ENCODE assay signal across 9 mouse cellular contexts in genomic region chr3:52088458-52089341, GRCm38 (mm10). TPM values are rescaled to one million over a fixed set of nuclear protein-coding genes. Genes with fewer than 3 reads are reported as not detected.
DNase-seq lines count a peak whose midpoint lies in the region; ATAC-seq and TF ChIP-seq lines count a peak whose summit lies in the region.
"Had no signal": no experiment of that assay in that cellular context is flagged by ENCODE, and none has a peak within 500 bp of the region (broad histone marks: within the 10 kb centered on the region; RNA-seq: fewer than 3 reads in every experiment).

No protein-coding gene starts in this region.

- intact Hi-C loops in gastrocnemius, postnatal 14 days (cut with DNase I; ENCODE audit: low total_unique reads): no loop called here
- intact Hi-C loops in left cerebral cortex, adult 2 months (cut with DNase I): no loop called here

- ATAC-seq in activated CD4-positive, CD25-positive, alpha-beta regulatory T cell, adult 4 months: peak; percentile 85

- DNase-seq in embryo, embryonic 10 days (ENCODE audit: low spot score): peak; percentile 82
- peak; percentile 96 for DNase-seq in gastrocnemius, postnatal 14 days
- DNase-seq in induced T-regulatory cell, adult 2 months (ENCODE audit: low read depth): peak; percentile 62
- peak; percentile 74 to 78 for DNase-seq in left cerebral cortex, adult 2 months (ENCODE audit: extremely low spot score in 1 of 2, low spot score in 2 of 2)
- peak; percentile 98 for DNase-seq in lung, postnatal 36 days
- DNase-seq in ovary, postnatal 36 days (ENCODE audit: low spot score): peak; percentile 91
- peak; percentile 86 for DNase-seq in thymus, postnatal 14 days

- peak overlapping the region; percentile 1; the same call in 1 of the 2 replicates for H3K4me3 ChIP-seq in left cerebral cortex, adult 2 months
- H3K4me3 ChIP-seq: erythroblast, embryonic 14.5 days had no signal

- TF ChIP-seq CTCF in left cerebral cortex, adult 2 months (IDR thresholded peaks at IDR 0.05): no peak

- peak overlapping the region; percentile 78 for H3K27ac ChIP-seq in left cerebral cortex, adult 2 months

RNA-seq across cellular contexts. Expression of gene Maml3, which starts 16.2 kb away (rescaled TPM):
- under 1 TPM; 0.55 to 0.67 TPM for polyA plus RNA-seq in activated CD4-positive, CD25-positive, alpha-beta regulatory T cell, adult 4 months (2017; shearing (Covaris generic))
- total RNA-seq in gastrocnemius, postnatal 14 days (2021): 1 to 10 TPM; 3.3 to 3.5 TPM
- total RNA-seq in left cerebral cortex, adult 2 months (2021): 10 to 100 TPM; 10.3 to 10.9 TPM

Comparison
In these comparisons a context has a peak if more than half of its experiments do, and no peak if none do; other contexts are left out.
1. Peak in every context shown above with its lines: DNase-seq, ATAC-seq, H3K4me3 ChIP-seq and H3K27ac ChIP-seq.